Mouse (Mus musculus): ENCODE data around the gene Dmgdh.

- TF ChIP-seq POLR2A (IDR thresholded peaks at IDR 0.05; ENCODE audit: low read depth, low read length) (no peak), CTCF (IDR thresholded peaks at IDR 0.05; ENCODE audit: extremely low read depth, insufficient read depth, insufficient read length, insufficient replicate concordance) (no peak)
Observed at GRCm38 (mm10) chr13:93648387-93649130, 25.7 kb upstream of the Dmgdh start.
